Mouse (Mus musculus): ENCODE data around the gene Gm20403.

- TF ChIP-seq FLI1 (IDR thresholded peaks at IDR 0.05; ENCODE audit: low read length): no peak
- TF ChIP-seq GATA1 (IDR thresholded peaks at IDR 0.05; ENCODE audit: borderline replicate concordance, low read length): no peak
Measured at GRCm38 (mm10) chr12:54994068-54994386, 7.7 kb upstream of the Gm20403 start.

All from megakaryocyte, embryonic 14.5 days (primary cell).